Mouse (Mus musculus): ENCODE data around the gene Tubgcp6. TPM values are rescaled to one million over a fixed set of nuclear protein-coding genes. Genes with fewer than 3 reads are reported as not detected.

Gene Tubgcp6
- total and polyA plus RNA-seq, 2 experiments: 6.5 to 13.2 TPM

DNA sequence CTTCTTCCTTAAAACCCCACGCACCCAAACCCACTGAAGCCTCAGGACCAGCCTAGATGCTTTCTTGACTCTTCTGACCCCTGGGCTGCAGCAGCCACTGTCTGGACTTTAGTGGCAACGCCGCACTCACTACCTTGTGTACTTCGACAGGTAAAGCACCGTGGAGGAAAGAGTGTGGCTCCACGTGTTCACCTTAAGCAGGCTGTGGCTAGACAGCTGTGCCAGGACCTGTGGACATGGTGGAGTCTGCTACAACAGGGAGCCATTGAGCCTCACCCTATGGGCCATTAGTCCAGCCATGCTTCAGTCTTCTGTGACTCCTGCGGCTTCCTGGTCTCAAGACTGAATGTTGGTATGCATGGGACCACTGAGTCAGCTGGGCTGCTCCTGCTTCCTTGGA is 68.2 kb downstream of the Tubgcp6 start:
- no peaks in the 10 kb centered on the region for H3K4me1 ChIP-seq (ENCODE audit: control insufficient read depth, insufficient read depth, low read length)
- no peak for DNase-seq (ENCODE audit: extremely low read depth, low read depth, low spot score)
- H3K9ac ChIP-seq (ENCODE audit: low read depth, low read length): no peak overlapping the region
- TF ChIP-seq CTCF (IDR thresholded peaks at IDR 0.05; ENCODE audit: low read depth, low read length): no peak
- TF ChIP-seq POLR2A (IDR thresholded peaks at IDR 0.05; ENCODE audit: extremely low read depth, insufficient read depth, low read length): no peak
- H3K4me3 ChIP-seq (ENCODE audit: insufficient read depth, low read depth, low read length): no peak overlapping the region
- no peaks in the 10 kb centered on the region for H3K36me3 ChIP-seq (ENCODE audit: control insufficient read depth, insufficient read depth, low read length)
- H3K27ac ChIP-seq (replicated peaks; ENCODE audit: insufficient read depth, low read depth, low read length): no peak overlapping the region
- H3K27me3 ChIP-seq (ENCODE audit: control insufficient read depth, insufficient read depth, low read length): peaks cover 3% of the 10 kb centered on the region; the same call in 1 of the 2 replicates
- H3K79me2 ChIP-seq (ENCODE audit: control insufficient read depth, insufficient read depth, low read length): no peaks in the 10 kb centered on the region
- 91% methylated on average over 7 of the region's 7 CpGs for WGBS

Other genes starting within 250 kb of the Tubgcp6 start
- gene Ttll8, start 168.7 kb downstream of the Tubgcp6 start, total RNA-seq (2014; rRNA removed): 0.20 and 0.28 TPM in 2 replicates
- 0.02 and 0.24 TPM in 2 replicates for gene Ttll8, start 168.7 kb downstream of the Tubgcp6 start, polyA plus RNA-seq (2012; rRNA removed)
- 0.07 TPM in 1 of 2 replicates, not detected in the other for gene Mlc1, start 144.1 kb downstream of the Tubgcp6 start, total RNA-seq (2014; rRNA removed)
- gene Mlc1, start 144.1 kb downstream of the Tubgcp6 start, polyA plus RNA-seq (2012; rRNA removed): not detected in 2 replicates
- gene Mov10l1, start 140.2 kb downstream of the Tubgcp6 start, total RNA-seq (2014; rRNA removed): not detected in 2 replicates
- not detected in 2 replicates for gene Mov10l1, start 140.2 kb downstream of the Tubgcp6 start, polyA plus RNA-seq (2012; rRNA removed)
- gene Panx2, start 63.4 kb downstream of the Tubgcp6 start, total RNA-seq (2014; rRNA removed): not detected in 2 replicates
- not detected in 2 replicates for gene Panx2, start 63.4 kb downstream of the Tubgcp6 start, polyA plus RNA-seq (2012; rRNA removed)
- gene Trabd, start 48.0 kb downstream of the Tubgcp6 start, total RNA-seq (2014; rRNA removed): 64.0 and 64.4 TPM in 2 replicates
- gene Trabd, start 48.0 kb downstream of the Tubgcp6 start, polyA plus RNA-seq (2012; rRNA removed): 65.5 and 81.6 TPM in 2 replicates
- 91.0 and 101 TPM in 2 replicates for gene Selenoo, start 34.0 kb downstream of the Tubgcp6 start, total RNA-seq (2014; rRNA removed)
- 105 and 122 TPM in 2 replicates for gene Selenoo, start 34.0 kb downstream of the Tubgcp6 start, polyA plus RNA-seq (2012; rRNA removed)
- gene Hdac10, start 5.6 kb upstream of the Tubgcp6 start, total RNA-seq (2014; rRNA removed): 10.0 and 10.5 TPM in 2 replicates
- gene Hdac10, start 5.6 kb upstream of the Tubgcp6 start, polyA plus RNA-seq (2012; rRNA removed): 16.8 and 22.0 TPM in 2 replicates
- 2.4 and 3.3 TPM in 2 replicates for gene Mapk12, start 17.6 kb upstream of the Tubgcp6 start, total RNA-seq (2014; rRNA removed)
- gene Mapk12, start 17.6 kb upstream of the Tubgcp6 start, polyA plus RNA-seq (2012; rRNA removed): 1.6 and 2.1 TPM in 2 replicates
- gene Mapk11, start 26.5 kb upstream of the Tubgcp6 start, total RNA-seq (2014; rRNA removed): 0.74 and 1.1 TPM in 2 replicates
- 1.1 and 1.3 TPM in 2 replicates for gene Mapk11, start 26.5 kb upstream of the Tubgcp6 start, polyA plus RNA-seq (2012; rRNA removed)
- 80.0 and 111 TPM in 2 replicates for gene Plxnb2, start 57.7 kb upstream of the Tubgcp6 start, total RNA-seq (2014; rRNA removed)
- gene Plxnb2, start 57.7 kb upstream of the Tubgcp6 start, polyA plus RNA-seq (2012; rRNA removed): 189 and 199 TPM in 2 replicates
- 2.8 and 3.4 TPM in 2 replicates for gene Dennd6b, start 73.4 kb upstream of the Tubgcp6 start, total RNA-seq (2014; rRNA removed)
- gene Dennd6b, start 73.4 kb upstream of the Tubgcp6 start, polyA plus RNA-seq (2012; rRNA removed): 8.4 and 10.0 TPM in 2 replicates
- 43.9 and 57.5 TPM in 2 replicates for gene Ppp6r2, start 88.4 kb upstream of the Tubgcp6 start, total RNA-seq (2014; rRNA removed)
- 115 and 143 TPM in 2 replicates for gene Ppp6r2, start 88.4 kb upstream of the Tubgcp6 start, polyA plus RNA-seq (2012; rRNA removed)
- gene Sbf1, start 192.2 kb upstream of the Tubgcp6 start, total RNA-seq (2014; rRNA removed): 22.3 and 32.7 TPM in 2 replicates
- gene Sbf1, start 192.2 kb upstream of the Tubgcp6 start, polyA plus RNA-seq (2012; rRNA removed): 75.5 and 99.0 TPM in 2 replicates
- not detected in 2 replicates for gene Adm2, start 199.6 kb upstream of the Tubgcp6 start, total RNA-seq (2014; rRNA removed)
- not detected in 2 replicates for gene Adm2, start 199.6 kb upstream of the Tubgcp6 start, polyA plus RNA-seq (2012; rRNA removed)
- gene Miox, start 211.3 kb upstream of the Tubgcp6 start, total RNA-seq (2014; rRNA removed): 0.28 and 0.54 TPM in 2 replicates
- 0.31 and 0.32 TPM in 2 replicates for gene Miox, start 211.3 kb upstream of the Tubgcp6 start, polyA plus RNA-seq (2012; rRNA removed)
- gene Lmf2, start 232.5 kb upstream of the Tubgcp6 start, total RNA-seq (2014; rRNA removed): 4.3 and 8.0 TPM in 2 replicates
- 20.8 and 21.3 TPM in 2 replicates for gene Lmf2, start 232.5 kb upstream of the Tubgcp6 start, polyA plus RNA-seq (2012; rRNA removed)
- 26.9 and 31.7 TPM in 2 replicates for gene Ncaph2, start 232.6 kb upstream of the Tubgcp6 start, total RNA-seq (2014; rRNA removed)
- gene Ncaph2, start 232.6 kb upstream of the Tubgcp6 start, polyA plus RNA-seq (2012; rRNA removed): 52.1 and 63.9 TPM in 2 replicates